Mouse (Mus musculus) erythroblast, embryonic 14.5 days (primary cell): ENCODE measurements around the gene Zfp941. TPM values are rescaled to one million over a fixed set of nuclear protein-coding genes. Genes with fewer than 3 reads are reported as not detected.

Source experiments
- H3K27me3 ChIP-seq: 2 replicates; pipeline ENCODE4 v1.6.1; 2012; ENCODE audit warnings: inconsistent platforms; ENCODE audit not compliant: control insufficient read depth
- H3K36me3 ChIP-seq: 2 replicates; pipeline ENCODE4 v1.6.1; 2012; ENCODE audit warnings: mild to moderate bottlenecking, inconsistent platforms; ENCODE audit not compliant: control insufficient read depth
- H3K4me1 ChIP-seq: 2 replicates; pipeline ENCODE4 v1.6.1; 2012; ENCODE audit warnings: inconsistent platforms; ENCODE audit not compliant: control insufficient read depth
- H3K4me3 ChIP-seq: replicated peaks from 2 replicates; pipeline ENCODE3; 2012; ENCODE audit warnings: moderate library complexity, mild to moderate bottlenecking, inconsistent platforms
- H3K9me3 ChIP-seq: 2 replicates; pipeline ENCODE4 v1.6.1; 2012; ENCODE audit warnings: low read length, inconsistent platforms, mixed read lengths; ENCODE audit not compliant: control insufficient read depth
- GATA1 ChIP-seq: IDR thresholded peaks from 2 replicates; pipeline ENCODE4 v1.6.1; 2012; ENCODE audit warnings: low read length, inconsistent platforms, mixed read lengths
- TAL1 ChIP-seq: IDR thresholded peaks from 3 replicates; pipeline ENCODE4 v1.6.1; 2012; ENCODE audit warnings: low read length, inconsistent platforms, mixed read lengths
- polyA plus RNA-seq: library from polyadenylated mRNA; stranded (reverse); fragments of >175 nt; gene quantifications from 2 replicates; pipeline ENCODE4 v1.2.3, GENCODE M21; 2012

Gene Zfp941
- polyA plus RNA-seq, 1 experiment = not detected

DNA sequence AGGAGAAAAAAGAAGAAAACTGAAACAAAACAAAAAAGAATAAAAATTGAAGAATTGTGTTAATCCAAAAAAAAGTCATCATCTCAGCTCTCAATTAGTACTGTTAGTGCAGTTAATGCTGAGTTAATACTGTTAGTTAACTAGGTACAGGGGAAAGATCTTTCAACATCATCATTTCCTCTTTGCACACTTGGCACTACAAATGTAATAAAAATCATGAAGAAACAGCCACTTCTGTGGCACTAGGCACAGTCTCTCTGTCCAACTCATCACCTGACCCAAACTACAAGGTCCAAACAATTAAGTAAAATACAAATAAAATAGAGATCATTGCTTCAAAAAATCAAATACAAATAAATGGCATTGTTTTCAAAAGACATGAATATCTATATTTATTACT, 61.3 kb downstream of the Zfp941 start:
- Histone ChIP-seq H3K4me1 (no peaks in the 10 kb centered on the region), H3K27me3 (no peaks in the 10 kb centered on the region), H3K4me3 (no peak overlapping the region), H3K9me3 (no peaks in the 10 kb centered on the region), H3K36me3 (no peaks in the 10 kb centered on the region)
- TF ChIP-seq TAL1 (no peak), GATA1 (no peak)

Other genes with a start within 250 kb of the Zfp941 start
- gene Olfr46, start 220.9 kb downstream of the Zfp941 start, polyA plus RNA-seq = not detected in 2 replicates
- gene Olfr61, start 193.2 kb downstream of the Zfp941 start, polyA plus RNA-seq = not detected in 2 replicates
- gene Olfr53, start 175.7 kb downstream of the Zfp941 start, polyA plus RNA-seq = not detected in 2 replicates
- 0.01 TPM in 1 of 2 replicates, not detected in the other for gene Olfr539, start 162.2 kb downstream of the Zfp941 start, polyA plus RNA-seq
- gene Olfr45, start 140.2 kb downstream of the Zfp941 start, polyA plus RNA-seq = 0.01 TPM in 1 of 2 replicates, not detected in the other
- not detected in 2 replicates for gene Olfr541, start 124.9 kb downstream of the Zfp941 start, polyA plus RNA-seq
- not detected in 2 replicates for gene Cyp2e1, start 58.4 kb downstream of the Zfp941 start, polyA plus RNA-seq
- 0.05 TPM in 1 of 2 replicates, not detected in the other for gene Syce1, start 34.3 kb downstream of the Zfp941 start, polyA plus RNA-seq
- 0.06 TPM in 1 of 2 replicates, not detected in the other for gene Urah, start 12.8 kb upstream of the Zfp941 start, polyA plus RNA-seq
- gene Scgb1c1, start 23.4 kb upstream of the Zfp941 start, polyA plus RNA-seq = not detected in 2 replicates
- gene Odf3, start 25.6 kb upstream of the Zfp941 start, polyA plus RNA-seq = not detected in 2 replicates
- gene Gm45785, start 34.2 kb upstream of the Zfp941 start, polyA plus RNA-seq = not detected in 2 replicates
- 2.1 and 2.7 TPM in 2 replicates for gene Ric8a, start 34.8 kb upstream of the Zfp941 start, polyA plus RNA-seq
- gene Bet1l, start 35.4 kb upstream of the Zfp941 start, polyA plus RNA-seq = 0.95 and 1.2 TPM in 2 replicates
- gene Psmd13, start 59.8 kb upstream of the Zfp941 start, polyA plus RNA-seq = 13.2 and 18.4 TPM in 2 replicates
- 1.8 and 1.9 TPM in 2 replicates for gene Sirt3, start 60.1 kb upstream of the Zfp941 start, polyA plus RNA-seq
- gene Cox8b, start 78.3 kb upstream of the Zfp941 start, polyA plus RNA-seq = not detected in 2 replicates
- gene Nlrp6, start 98.7 kb upstream of the Zfp941 start, polyA plus RNA-seq = not detected in 2 replicates
- 0.05 and 0.32 TPM in 2 replicates for gene Pgghg, start 119.2 kb upstream of the Zfp941 start, polyA plus RNA-seq
- not detected in 2 replicates for gene Ifitm5, start 128.1 kb upstream of the Zfp941 start, polyA plus RNA-seq
- gene Gm45717, start 133.8 kb upstream of the Zfp941 start, polyA plus RNA-seq = not detected in 2 replicates
- 3.3 and 3.7 TPM in 2 replicates for gene Ifitm2, start 133.8 kb upstream of the Zfp941 start, polyA plus RNA-seq
- gene Ifitm1, start 145.0 kb upstream of the Zfp941 start, polyA plus RNA-seq = 0.05 and 0.47 TPM in 2 replicates
- gene Ifitm3, start 188.6 kb upstream of the Zfp941 start, polyA plus RNA-seq = 0.26 and 0.29 TPM in 2 replicates
- gene Ifitm6, start 195.7 kb upstream of the Zfp941 start, polyA plus RNA-seq = not detected in 2 replicates
- gene Gm17387, start 207.0 kb upstream of the Zfp941 start, polyA plus RNA-seq = not detected in 2 replicates
- 0.03 and 0.15 TPM in 2 replicates for gene B4galnt4, start 238.9 kb upstream of the Zfp941 start, polyA plus RNA-seq